Mouse (Mus musculus) spleen, embryonic (tissue): ENCODE measurements around the gene Zan.

Source experiments
- CTCF ChIA-PET: fragments of 350-600 bp; sonication (Branson Sonifier 250); formaldehyde crosslinking; loops from one replicate; lab custom pipeline; 2022; lab: Charles Lee

Zan gene

GRCm38 (mm10) chr5:137334317-137334716 is 142.5 kb downstream of the Zan start:
- CTCF ChIA-PET: interaction anchor here (1.5 kb wide), 1 partner anchor 8 kb away, joined by 7 read pairs; no protein-coding TSS in a partner anchor

GRCm38 (mm10) chr5:137333512-137334174 is 143.2 kb downstream of the Zan start, which contains the start of gene Slc12a9:
TSS of gene Slc12a9 (minus strand) at chr5:137333597.
- CTCF ChIA-PET: interaction anchor here (1.5 kb wide), 1 partner anchor 8 kb away, joined by 7 read pairs; no protein-coding TSS in a partner anchor

GRCm38 (mm10) chr5:137332857-137333511 is 143.9 kb downstream of the Zan start:
- CTCF ChIA-PET: interaction anchor here (0.9 to 1.5 kb wide), 2 partner anchors 9 to 26 kb away, joined by 3 to 7 read pairs; no protein-coding TSS in a partner anchor

- CTCF ChIA-PET: interaction anchor here (0.6 kb wide), 1 partner anchor 130 kb away, joined by 4 read pairs; no protein-coding TSS in a partner anchor
These were observed 146.0 kb downstream of the Zan start for GRCm38 (mm10) chr5:137330910-137331309.
